Mouse (Mus musculus) embryonic facial prominence, embryonic 14.5 days (tissue): ENCODE measurements at regions not wholly inside any gene's neighbourhood (a gene's known extent, or its start where the extent isn't known, plus 50 kb on each side); places are given as distances from the start of the nearest gene placed in this dataset.

Experiments
- ATAC-seq: fragments of 200-750 bp; cut with Nextera tagmentation; 2 replicates; pipeline ENCODE4 v1.8.0; 2017; ENCODE audit warnings: low read depth, moderate number of reproducible peaks, moderate TSS enrichment
- DNase-seq: peaks from one replicate; pipeline ENCODE4 v3.0.0-alpha.2; 2015; ENCODE audit warnings: low spot score
- H3K27ac ChIP-seq: fragments of 300-500 bp; sonication (generic); replicated peaks from 2 replicates; pipeline ENCODE4 v1.5.1; 2014; ENCODE audit warnings: low read depth, mild to moderate bottlenecking, low read length, moderate library complexity
- H3K27me3 ChIP-seq: fragments of 300-500 bp; sonication (generic); replicated peaks from 2 replicates; pipeline ENCODE4 v1.6.1; 2014; ENCODE audit warnings: low read length; ENCODE audit not compliant: control insufficient read depth, insufficient read depth
- H3K36me3 ChIP-seq: fragments of 300-500 bp; sonication (generic); 2 replicates; pipeline ENCODE4 v1.6.1; 2014; ENCODE audit warnings: low read length, mixed read lengths; ENCODE audit not compliant: control insufficient read depth, insufficient read depth
- H3K4me1 ChIP-seq: fragments of 300-500 bp; sonication (generic); 2 replicates; pipeline ENCODE4 v1.6.1; 2014; ENCODE audit warnings: antibody characterized with exemption, low read length; ENCODE audit not compliant: control insufficient read depth, insufficient read depth
- H3K4me2 ChIP-seq: fragments of 300-500 bp; sonication (generic); 2 replicates; pipeline ENCODE4 v1.6.1; 2014; ENCODE audit warnings: low read depth, mild to moderate bottlenecking, low read length, moderate library complexity, mixed read lengths
- H3K4me3 ChIP-seq: fragments of 300-500 bp; sonication (generic); 2 replicates; pipeline ENCODE4 v1.5.1; 2014; ENCODE audit warnings: low read depth, mild to moderate bottlenecking, low read length
- H3K9ac ChIP-seq: fragments of 300-500 bp; sonication (generic); 2 replicates; pipeline ENCODE4 v1.6.1; 2014; ENCODE audit warnings: low read depth, mild to moderate bottlenecking, low read length, moderate library complexity, mixed read lengths
- H3K9me3 ChIP-seq: fragments of 300-500 bp; sonication (generic); 2 replicates; pipeline ENCODE4 v1.6.1; 2016; ENCODE audit warnings: low read length; ENCODE audit not compliant: control insufficient read depth
- WGBS: fragments of 180-500 bp; shearing (Covaris S2); extraction: QIAGEN DNeasy Blood & Tissue Kit; methylation state at CpG from one replicate; pipeline ENCODE4 v1.1.7; 2014; 5-methylcytosine and 5-hydroxymethylcytosine counted together

GRCm38 (mm10) chr15:86689694-86690093, 475.4 kb downstream of the Tbc1d22a start:
- H3K4me3 ChIP-seq = no peak overlapping the region
- no peak overlapping the region for H3K9ac ChIP-seq
- 70% methylated on average over 8 of the region's 8 CpGs for WGBS
- no peaks in the 10 kb centered on the region for H3K4me1 ChIP-seq
- ATAC-seq = no peak
- peak; percentile 22 for DNase-seq
- no peaks in the 10 kb centered on the region for H3K9me3 ChIP-seq
- H3K4me2 ChIP-seq = no peak overlapping the region
- no peak overlapping the region for H3K27ac ChIP-seq
- H3K36me3 ChIP-seq = no peaks in the 10 kb centered on the region
- H3K27me3 ChIP-seq = no peaks in the 10 kb centered on the region

- Histone ChIP-seq H3K36me3 (no peaks in the 10 kb centered on the region), H3K27me3 (0 out of 2 replicates have a peak, but pooled peaks cover 3% of the 10 kb centered on the region), H3K4me1 (no peaks in the 10 kb centered on the region), H3K9ac (no peak overlapping the region), H3K4me2 (no peak overlapping the region), H3K9me3 (no peaks in the 10 kb centered on the region), H3K4me3 (no peak overlapping the region), H3K27ac (no peak overlapping the region)
- 76% methylated on average over 4 of the region's 4 CpGs for WGBS
- ATAC-seq (no peak), DNase-seq (no peak)
Observed at GRCm38 (mm10) chr15:86696806-86697205, 482.5 kb downstream of the Tbc1d22a start.

- DNase-seq = no peak
- Histone ChIP-seq H3K9ac (no peak overlapping the region), H3K9me3 (no peaks in the 10 kb centered on the region), H3K27ac (no peak overlapping the region), H3K4me2 (no peak overlapping the region), H3K27me3 (no peaks in the 10 kb centered on the region), H3K36me3 (no peaks in the 10 kb centered on the region), H3K4me3 (no peak overlapping the region), H3K4me1 (no peaks in the 10 kb centered on the region)
- 81% methylated on average over 2 of the region's 2 CpGs for WGBS
- no peak for ATAC-seq
Observed at GRCm38 (mm10) chr15:86710429-86710828, 496.2 kb downstream of the Tbc1d22a start.

- no peak for ATAC-seq
- no peak overlapping the region for H3K4me2 ChIP-seq
- H3K4me3 ChIP-seq = no peak overlapping the region
- H3K4me1 ChIP-seq = no peaks in the 10 kb centered on the region
- DNase-seq = no peak
- H3K36me3 ChIP-seq = no peaks in the 10 kb centered on the region
- WGBS = 48% methylated on average over 9 of the region's 9 CpGs
- H3K27ac ChIP-seq = no peak overlapping the region
- H3K9me3 ChIP-seq = no peaks in the 10 kb centered on the region
- H3K27me3 ChIP-seq = no peaks in the 10 kb centered on the region
- no peak overlapping the region for H3K9ac ChIP-seq
Observed at GRCm38 (mm10) chr15:86718376-86718775, 504.1 kb downstream of the Tbc1d22a start.

- H3K4me2 ChIP-seq = no peak overlapping the region
- no peaks in the 10 kb centered on the region for H3K4me1 ChIP-seq
- DNase-seq (no peak), ATAC-seq (no peak)
- 85% methylated on average over 12 of the region's 12 CpGs for WGBS
- no peak overlapping the region for H3K9ac ChIP-seq
- H3K27ac ChIP-seq = no peak overlapping the region
- H3K4me3 ChIP-seq = no peak overlapping the region
- no peaks in the 10 kb centered on the region for H3K36me3 ChIP-seq
- no peaks in the 10 kb centered on the region for H3K27me3 ChIP-seq
- H3K9me3 ChIP-seq = no peaks in the 10 kb centered on the region
Observed at GRCm38 (mm10) chr15:86719088-86719487, 504.8 kb downstream of the Tbc1d22a start.

GRCm38 (mm10) chr15:86721131-86721530, 506.9 kb downstream of the Tbc1d22a start:
- no peaks in the 10 kb centered on the region for H3K4me1 ChIP-seq
- no peaks in the 10 kb centered on the region for H3K27me3 ChIP-seq
- no peak for DNase-seq
- no peak overlapping the region for H3K9ac ChIP-seq
- no peak for ATAC-seq
- H3K36me3 ChIP-seq = no peaks in the 10 kb centered on the region
- no peak overlapping the region for H3K4me2 ChIP-seq
- 76% methylated on average over 5 of the region's 5 CpGs for WGBS
- no peak overlapping the region for H3K4me3 ChIP-seq
- H3K27ac ChIP-seq = no peak overlapping the region
- no peaks in the 10 kb centered on the region for H3K9me3 ChIP-seq

GRCm38 (mm10) chr15:86737945-86738344, 523.7 kb downstream of the Tbc1d22a start:
- Histone ChIP-seq H3K4me2 (no peak overlapping the region), H3K9ac (no peak overlapping the region), H3K36me3 (no peaks in the 10 kb centered on the region), H3K27me3 (no peaks in the 10 kb centered on the region), H3K4me1 (0 out of 2 replicates have a peak, but pooled peaks cover 4% of the 10 kb centered on the region), H3K27ac (no peak overlapping the region), H3K9me3 (no peaks in the 10 kb centered on the region), H3K4me3 (no peak overlapping the region)
- ATAC-seq (no peak), DNase-seq (no peak)

- Histone ChIP-seq H3K27me3 (no peaks in the 10 kb centered on the region), H3K4me1 (0 out of 2 replicates have a peak, but pooled peaks cover 4% of the 10 kb centered on the region), H3K4me3 (no peak overlapping the region), H3K4me2 (no peak overlapping the region), H3K27ac (no peak overlapping the region), H3K9me3 (no peaks in the 10 kb centered on the region), H3K9ac (no peak overlapping the region), H3K36me3 (no peaks in the 10 kb centered on the region)
- DNase-seq (peak; percentile 57), ATAC-seq (0 out of 2 replicates have a peak, but pooled peaks have one; percentile 33)
- WGBS = 41% methylated on average over 5 of the region's 5 CpGs
Observed at GRCm38 (mm10) chr15:86738356-86738755, 524.1 kb downstream of the Tbc1d22a start.

- H3K9me3 ChIP-seq = no peaks in the 10 kb centered on the region
- H3K4me2 ChIP-seq = no peak overlapping the region
- WGBS = 87% methylated on average over 5 of the region's 5 CpGs
- no peak overlapping the region for H3K27ac ChIP-seq
- DNase-seq (no peak), ATAC-seq (no peak)
- H3K4me3 ChIP-seq = no peak overlapping the region
- no peaks in the 10 kb centered on the region for H3K27me3 ChIP-seq
- H3K4me1 ChIP-seq = 0 out of 2 replicates have a peak, but pooled peaks cover 4% of the 10 kb centered on the region
- H3K9ac ChIP-seq = no peak overlapping the region
- no peaks in the 10 kb centered on the region for H3K36me3 ChIP-seq
Observed at GRCm38 (mm10) chr15:86738776-86739175, 524.5 kb downstream of the Tbc1d22a start.
